Mouse (Mus musculus): ENCODE measurements around the gene Ankrd65.

The Ankrd65 gene

GRCm38 (mm10) chr4:155769880-155770512 is 20.2 kb upstream of the Ankrd65 start:
- H3K27me3 ChIP-seq (ENCODE audit: control insufficient read depth, insufficient read depth, low read length, poor library complexity, severe bottlenecking), result no peaks in the 10 kb centered on the region
- DNase-seq (ENCODE audit: low read depth, low spot score), result peak; percentile 88
- no peaks in the 10 kb centered on the region for H3K36me3 ChIP-seq (ENCODE audit: control insufficient read depth, insufficient read depth, low read length, poor library complexity, severe bottlenecking)

DNA sequence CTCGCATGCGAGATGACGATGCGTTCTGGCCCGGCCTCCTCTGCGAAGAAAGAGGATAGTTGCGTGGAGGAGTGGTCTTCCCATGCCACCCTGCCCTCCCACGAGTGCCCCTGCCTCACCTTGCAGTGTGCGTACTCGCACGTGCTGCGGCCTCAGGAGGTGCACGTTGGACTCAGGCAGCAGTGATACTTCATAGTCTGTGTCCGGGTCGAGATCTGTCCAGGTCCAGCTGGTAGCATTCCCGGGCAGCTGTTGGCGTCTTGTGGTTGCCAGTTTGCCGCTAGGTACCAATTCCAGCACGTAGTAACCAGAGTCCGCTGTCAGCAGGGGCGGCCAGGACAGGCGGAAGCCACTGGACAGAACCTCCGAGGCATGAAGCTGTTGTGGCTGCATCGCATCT is 19.6 kb upstream of the Ankrd65 start:
- no peak for DNase-seq (ENCODE audit: low read depth, low spot score)

GRCm38 (mm10) chr4:155771706-155772105 is 18.5 kb upstream of the Ankrd65 start:
- no peak for DNase-seq (ENCODE audit: low read depth, low spot score)
- H3K36me3 ChIP-seq (ENCODE audit: control insufficient read depth, insufficient read depth, low read length, poor library complexity, severe bottlenecking), result no peaks in the 10 kb centered on the region

More for the DNA sequence above, 19.6 kb upstream of the Ankrd65 start:
- H3K27me3 ChIP-seq (ENCODE audit: control insufficient read depth, insufficient read depth, low read length, poor library complexity, severe bottlenecking), result no peaks in the 10 kb centered on the region
- H3K36me3 ChIP-seq (ENCODE audit: control insufficient read depth, insufficient read depth, low read length, poor library complexity, severe bottlenecking), result no peaks in the 10 kb centered on the region

DNA sequence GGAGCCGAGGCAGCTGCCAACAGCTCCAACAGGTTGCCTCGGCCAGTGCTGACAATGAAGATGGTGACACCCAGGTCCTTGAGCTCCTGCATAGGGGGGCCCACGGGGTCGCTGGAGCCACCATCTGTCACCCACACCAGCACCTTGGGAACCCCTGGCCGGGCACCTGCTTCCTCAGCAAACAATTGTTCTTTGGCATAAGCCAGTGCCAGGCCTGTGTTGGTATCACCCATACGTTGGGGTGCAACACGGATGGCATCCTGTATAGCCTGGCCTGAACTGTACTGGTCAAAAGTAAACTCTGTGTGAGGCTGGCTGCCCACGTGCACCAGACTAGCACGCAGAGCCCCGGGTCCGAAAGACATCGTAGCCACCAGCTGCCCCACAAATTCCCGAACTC is 17.5 kb upstream of the Ankrd65 start:
- Histone ChIP-seq H3K36me3 (ENCODE audit: control insufficient read depth, insufficient read depth, low read length, poor library complexity, severe bottlenecking) (no peaks in the 10 kb centered on the region), H3K27me3 (ENCODE audit: control insufficient read depth, insufficient read depth, low read length, poor library complexity, severe bottlenecking) (no peaks in the 10 kb centered on the region)
- DNase-seq (ENCODE audit: low read depth, low spot score), result no peak

More at GRCm38 (mm10) chr4:155771706-155772105, 18.5 kb upstream of the Ankrd65 start:
- H3K27me3 ChIP-seq (ENCODE audit: control insufficient read depth, insufficient read depth, low read length, poor library complexity, severe bottlenecking), result no peaks in the 10 kb centered on the region

DNA sequence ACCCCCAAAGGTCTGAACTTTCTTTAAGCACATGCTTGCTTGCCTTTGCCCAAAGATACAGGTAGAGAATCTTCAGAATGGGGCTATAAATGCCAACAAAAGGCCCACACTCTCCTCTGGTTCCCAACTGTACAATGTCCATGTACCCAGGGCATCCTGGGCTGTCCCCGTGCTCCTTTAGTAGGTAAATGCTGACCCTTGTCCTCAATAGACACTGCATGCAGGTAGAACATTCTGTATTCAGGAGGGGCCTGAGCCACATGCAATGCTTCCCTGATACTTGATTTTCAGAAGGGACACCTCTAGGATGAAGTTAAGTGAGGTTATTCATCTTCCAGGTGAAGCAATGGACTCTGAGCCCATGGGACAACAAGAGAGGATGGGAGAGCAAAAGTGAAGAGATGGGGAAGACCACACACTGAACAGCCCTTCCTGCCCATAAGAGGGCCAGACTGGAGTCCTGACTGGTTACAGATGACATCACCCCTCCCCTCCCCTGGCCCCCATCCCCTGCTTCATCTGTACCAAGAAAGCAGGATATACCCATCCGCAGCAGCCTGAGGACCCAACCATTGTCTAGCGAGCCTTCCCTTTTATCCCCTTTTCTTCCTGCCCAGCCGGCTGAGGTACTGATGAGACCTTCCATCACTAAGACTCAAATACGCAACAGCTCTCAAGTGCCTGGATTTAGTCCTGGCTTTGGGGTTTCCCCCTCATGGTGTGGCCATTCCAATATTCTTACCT is 16.7 kb upstream of the Ankrd65 start:
- H3K36me3 ChIP-seq (ENCODE audit: control insufficient read depth, insufficient read depth, low read length, poor library complexity, severe bottlenecking), result no peaks in the 10 kb centered on the region
- H3K27me3 ChIP-seq (ENCODE audit: control insufficient read depth, insufficient read depth, low read length, poor library complexity, severe bottlenecking), result no peaks in the 10 kb centered on the region
- no peak for DNase-seq (ENCODE audit: low read depth, low spot score)

DNA sequence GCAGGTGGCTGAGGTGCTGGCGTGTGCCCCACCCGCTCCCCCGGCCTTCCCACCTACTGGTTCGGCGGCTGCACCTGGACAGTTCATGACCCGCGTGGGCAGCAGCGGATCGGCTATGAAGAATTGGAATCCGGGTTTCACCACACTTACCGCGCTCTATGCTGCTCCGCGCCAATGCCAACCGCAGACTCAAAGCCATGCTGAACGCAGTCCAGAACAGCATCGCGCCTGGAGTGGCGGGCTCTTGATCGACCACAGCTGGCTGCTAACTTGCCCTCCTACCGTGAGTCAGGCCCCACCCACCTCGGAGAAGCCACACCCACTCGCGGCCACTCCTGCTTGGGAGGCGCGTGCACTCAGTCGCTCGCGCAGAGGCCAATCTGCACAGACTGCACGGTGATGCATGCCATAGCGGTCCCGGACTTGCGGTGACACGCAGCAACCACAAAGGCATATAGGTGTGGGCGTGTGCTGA is 15.9 kb upstream of the Ankrd65 start, which contains the start of gene Vwa1:
Gene Vwa1 (minus strand): TSS at position 419 of the 475 bp plus-strand sequence.
- no peaks in the 10 kb centered on the region for H3K27me3 ChIP-seq (ENCODE audit: control insufficient read depth, insufficient read depth, low read length, poor library complexity, severe bottlenecking)
- peak; percentile 86 for DNase-seq (ENCODE audit: low read depth, low spot score)
- no peaks in the 10 kb centered on the region for H3K36me3 ChIP-seq (ENCODE audit: control insufficient read depth, insufficient read depth, low read length, poor library complexity, severe bottlenecking)

- peak; percentile 67 for DNase-seq (ENCODE audit: low read depth, low spot score)
- no peaks in the 10 kb centered on the region for H3K36me3 ChIP-seq (ENCODE audit: control insufficient read depth, insufficient read depth, low read length, poor library complexity, severe bottlenecking)
These were observed 15.1 kb upstream of the Ankrd65 start for GRCm38 (mm10) chr4:155774971-155775740.

GRCm38 (mm10) chr4:155775855-155776254 is 14.4 kb upstream of the Ankrd65 start:
- Histone ChIP-seq H3K36me3 (ENCODE audit: control insufficient read depth, insufficient read depth, low read length, poor library complexity, severe bottlenecking) (no peaks in the 10 kb centered on the region), H3K27me3 (ENCODE audit: control insufficient read depth, insufficient read depth, low read length, poor library complexity, severe bottlenecking) (no peaks in the 10 kb centered on the region)
- DNase-seq (ENCODE audit: low read depth, low spot score), result no peak

More at GRCm38 (mm10) chr4:155774971-155775740, 15.1 kb upstream of the Ankrd65 start:
- no peaks in the 10 kb centered on the region for H3K27me3 ChIP-seq (ENCODE audit: control insufficient read depth, insufficient read depth, low read length, poor library complexity, severe bottlenecking)

GRCm38 (mm10) chr4:155776704-155777335 is 13.4 kb upstream of the Ankrd65 start:
- H3K27me3 ChIP-seq (ENCODE audit: control insufficient read depth, insufficient read depth, low read length, poor library complexity, severe bottlenecking), result no peaks in the 10 kb centered on the region; the same call in 1 of the 2 replicates
- H3K36me3 ChIP-seq (ENCODE audit: control insufficient read depth, insufficient read depth, low read length, poor library complexity, severe bottlenecking), result no peaks in the 10 kb centered on the region
- no peak for DNase-seq (ENCODE audit: low read depth, low spot score)

DNA sequence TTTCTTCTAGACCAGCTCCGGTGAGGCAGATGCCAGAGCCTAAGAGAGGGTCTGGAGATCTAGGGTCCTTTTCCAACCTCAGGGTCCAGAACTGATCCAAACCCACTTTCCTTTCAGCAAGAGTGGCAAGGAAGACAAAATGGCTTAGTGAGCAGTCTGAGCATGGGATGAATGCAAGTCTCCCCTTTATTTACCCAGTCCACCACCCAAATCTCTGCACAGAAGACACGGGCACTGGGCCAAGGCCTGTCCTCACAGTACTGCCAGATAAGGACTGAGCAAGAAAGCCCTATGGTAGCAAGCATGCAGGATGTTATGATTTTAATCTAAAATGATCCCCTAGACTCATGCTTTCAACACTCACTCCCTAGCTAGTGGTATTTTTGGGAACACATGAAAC is 12.4 kb upstream of the Ankrd65 start:
- DNase-seq (ENCODE audit: low read depth, low spot score), result no peak
- no peaks in the 10 kb centered on the region for H3K36me3 ChIP-seq (ENCODE audit: control insufficient read depth, insufficient read depth, low read length, poor library complexity, severe bottlenecking)
- H3K27me3 ChIP-seq (ENCODE audit: control insufficient read depth, insufficient read depth, low read length, poor library complexity, severe bottlenecking), result no peaks in the 10 kb centered on the region; the same call in 1 of the 2 replicates

DNA sequence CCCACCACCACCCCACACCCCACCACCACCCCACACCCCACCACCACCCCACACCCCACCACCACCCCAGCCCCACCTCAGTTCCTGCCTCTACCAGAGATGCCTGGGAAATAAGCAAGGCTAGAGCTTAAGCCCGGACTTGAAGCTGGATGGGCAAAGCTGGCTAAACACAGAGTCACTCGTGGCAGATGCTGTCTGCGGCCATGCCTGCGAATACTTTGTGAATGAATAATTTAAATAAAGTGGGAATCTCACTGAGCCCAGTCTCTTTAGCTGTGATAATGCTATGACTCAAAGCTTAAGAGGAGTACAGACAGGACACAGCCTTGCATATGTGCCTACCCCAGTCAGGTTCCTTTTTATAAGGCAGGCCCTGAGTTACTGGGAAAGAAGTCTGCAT is 10.7 kb upstream of the Ankrd65 start:
- Histone ChIP-seq H3K36me3 (ENCODE audit: control insufficient read depth, insufficient read depth, low read length, poor library complexity, severe bottlenecking) (no peaks in the 10 kb centered on the region), H3K27me3 (ENCODE audit: control insufficient read depth, insufficient read depth, low read length, poor library complexity, severe bottlenecking) (no peaks in the 10 kb centered on the region; the same call in 1 of the 2 replicates)
- DNase-seq (ENCODE audit: low read depth, low spot score), result no peak

- Histone ChIP-seq H3K36me3 (ENCODE audit: control insufficient read depth, insufficient read depth, low read length, poor library complexity, severe bottlenecking) (no peaks in the 10 kb centered on the region), H3K27me3 (ENCODE audit: control insufficient read depth, insufficient read depth, low read length, poor library complexity, severe bottlenecking) (no peaks in the 10 kb centered on the region; the same call in 1 of the 2 replicates)
- no peak for DNase-seq (ENCODE audit: low read depth, low spot score)
These were observed 9.3 kb upstream of the Ankrd65 start for GRCm38 (mm10) chr4:155780895-155781294.

DNA sequence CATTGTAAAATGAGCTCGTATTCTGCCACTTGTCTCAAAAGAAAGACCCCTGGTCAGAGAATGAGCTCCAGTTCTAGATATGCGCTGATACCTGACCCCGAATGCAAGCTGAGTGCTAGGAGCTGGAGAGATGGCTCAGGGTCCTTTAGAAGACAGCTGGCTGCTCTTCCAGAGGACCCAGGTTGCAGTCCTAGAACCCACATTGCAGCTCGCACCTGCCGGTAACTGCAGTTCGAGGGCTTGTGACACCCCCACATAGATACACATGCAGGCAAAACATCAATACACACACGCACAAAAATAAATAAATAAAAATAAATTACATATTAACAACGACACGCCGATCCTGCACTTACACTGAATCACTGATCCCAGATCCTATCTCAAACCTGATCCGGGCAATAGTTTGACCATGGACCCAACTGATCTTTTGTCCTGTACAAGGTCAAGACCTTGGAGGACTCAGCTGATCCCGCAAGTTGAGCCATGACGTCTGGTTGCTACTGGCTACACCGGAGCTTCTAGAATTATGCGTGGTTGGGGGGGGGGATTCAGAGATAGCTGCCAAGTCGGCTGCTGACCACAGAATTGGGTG is 6.7 kb upstream of the Ankrd65 start:
- no peaks in the 10 kb centered on the region; the same call in 1 of the 2 replicates for H3K27me3 ChIP-seq (ENCODE audit: control insufficient read depth, insufficient read depth, low read length, poor library complexity, severe bottlenecking)
- DNase-seq (ENCODE audit: low read depth, low spot score), result no peak
- no peaks in the 10 kb centered on the region for H3K36me3 ChIP-seq (ENCODE audit: control insufficient read depth, insufficient read depth, low read length, poor library complexity, severe bottlenecking)
